Mouse (Mus musculus) spleen, postnatal 36 days (tissue): ENCODE measurements at regions not wholly inside any gene's neighbourhood (a gene's known extent, or its start where the extent isn't known, plus 50 kb on each side); places are given as distances from the start of the nearest gene placed in this dataset.

Source experiments
- DNase-seq, 2 experiments: peaks; one replicate each; pipeline ENCODE4 v3.0.0; 2022; ENCODE audit warnings: low spot score in 2 of 2, mixed read lengths in 1 of 2

GRCm38 (mm10) chr7:70219310-70219709 is 147.2 kb downstream of the Nr2f2 start:
- no peak for DNase-seq

DNA sequence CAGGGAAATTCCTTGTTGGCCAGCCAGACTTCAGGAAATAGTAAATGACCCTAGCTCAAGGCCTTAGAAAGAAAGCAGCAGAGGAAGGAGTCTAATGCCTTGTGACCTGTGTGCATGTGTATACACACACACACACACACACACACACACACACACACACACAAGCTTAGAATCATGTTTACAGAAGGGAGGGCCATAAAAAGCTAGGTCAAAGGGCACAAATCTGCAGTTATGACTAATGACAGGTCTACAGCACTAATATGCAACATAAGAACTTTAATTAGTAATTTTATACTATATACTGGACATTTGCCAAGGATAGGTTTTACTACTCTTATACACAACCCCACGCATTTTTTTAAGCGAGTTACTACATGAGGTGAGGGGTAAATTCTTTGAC is 149.4 kb downstream of the Nr2f2 start:
- DNase-seq: no peak

- DNase-seq: no peak
These were observed 152.5 kb downstream of the Nr2f2 start for GRCm38 (mm10) chr7:70213970-70214520.

DNA sequence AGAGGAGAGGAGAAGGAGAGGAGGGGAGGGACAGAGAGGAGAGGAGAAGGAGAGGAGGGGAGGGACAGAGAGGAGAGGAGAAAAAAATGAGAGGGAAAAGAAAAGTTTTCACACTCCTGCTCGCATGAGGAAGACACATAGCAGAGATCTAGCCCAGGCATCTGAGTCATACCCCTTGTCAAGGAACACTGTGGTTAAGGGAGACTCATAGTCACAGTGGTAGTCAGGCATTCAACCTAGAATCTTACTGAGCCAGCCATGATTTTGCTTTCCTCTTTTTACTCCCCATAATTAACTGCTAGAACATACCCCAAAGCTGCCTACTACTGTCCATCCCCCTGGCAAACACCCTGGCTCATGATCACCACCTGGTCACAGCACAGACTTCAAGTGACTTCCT is 160.6 kb downstream of the Nr2f2 start:
- no peak for DNase-seq

- DNase-seq: no peak
These were observed 166.3 kb downstream of the Nr2f2 start for GRCm38 (mm10) chr7:70200188-70200587.

- DNase-seq: no peak
These were observed 187.6 kb downstream of the Nr2f2 start for GRCm38 (mm10) chr7:70178956-70179355.

GRCm38 (mm10) chr7:70178006-70178405 is 188.5 kb downstream of the Nr2f2 start:
- no peak for DNase-seq

DNA sequence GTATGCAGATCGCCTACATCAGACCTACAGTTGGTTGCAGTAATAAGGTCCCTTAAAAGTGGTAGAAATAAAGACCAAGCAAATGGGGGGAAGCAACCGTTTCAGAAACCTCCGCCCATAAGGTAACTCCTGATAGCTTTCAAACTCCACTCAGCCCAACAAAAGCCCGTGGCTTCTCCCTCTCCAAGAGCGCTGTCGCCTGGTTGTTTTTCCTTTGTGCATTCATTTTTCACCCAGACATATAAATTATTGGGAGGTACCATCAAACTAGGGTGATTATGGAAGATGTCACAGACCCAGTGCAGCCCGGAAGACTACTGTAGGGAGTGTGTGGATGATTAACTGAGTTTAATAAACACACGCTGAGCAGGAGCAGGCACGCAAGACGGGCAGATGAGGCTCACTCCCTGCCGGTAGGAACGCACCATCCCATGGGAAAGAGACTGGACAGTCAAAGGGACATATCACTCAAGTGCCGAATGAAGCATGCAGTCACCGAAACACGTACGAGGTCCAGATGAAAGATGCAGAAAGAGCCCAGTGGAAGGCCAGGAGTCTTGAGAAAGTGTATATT is 189.8 kb downstream of the Nr2f2 start:
- DNase-seq: no peak

- no peak for DNase-seq
These were observed 190.4 kb downstream of the Nr2f2 start for GRCm38 (mm10) chr7:70176086-70176485.

DNA sequence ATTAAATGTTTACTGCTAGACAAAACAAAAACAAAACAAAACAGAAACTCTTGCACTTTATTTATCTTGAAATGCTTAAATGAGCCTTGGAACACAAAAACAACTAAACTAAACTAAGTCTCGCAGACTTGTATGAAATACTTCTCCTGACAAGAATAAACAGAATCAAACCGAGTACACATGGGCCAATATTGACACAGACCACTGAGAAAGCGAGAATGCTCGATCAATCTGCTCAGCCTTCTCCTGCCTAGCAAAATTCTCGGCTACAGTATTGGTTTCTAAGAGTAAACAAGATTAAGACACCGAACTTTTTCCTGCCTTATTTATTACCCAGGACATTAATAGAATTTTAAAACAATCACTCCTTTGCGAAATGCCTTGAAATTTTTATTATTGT is 194.1 kb downstream of the Nr2f2 start:
- no peak for DNase-seq

GRCm38 (mm10) chr7:70171456-70171855 is 195.1 kb downstream of the Nr2f2 start:
- DNase-seq: no peak

GRCm38 (mm10) chr7:70168080-70168479 is 198.5 kb downstream of the Nr2f2 start:
- DNase-seq: no peak

GRCm38 (mm10) chr7:70166081-70166480 is 200.5 kb downstream of the Nr2f2 start:
- DNase-seq: no peak

DNA sequence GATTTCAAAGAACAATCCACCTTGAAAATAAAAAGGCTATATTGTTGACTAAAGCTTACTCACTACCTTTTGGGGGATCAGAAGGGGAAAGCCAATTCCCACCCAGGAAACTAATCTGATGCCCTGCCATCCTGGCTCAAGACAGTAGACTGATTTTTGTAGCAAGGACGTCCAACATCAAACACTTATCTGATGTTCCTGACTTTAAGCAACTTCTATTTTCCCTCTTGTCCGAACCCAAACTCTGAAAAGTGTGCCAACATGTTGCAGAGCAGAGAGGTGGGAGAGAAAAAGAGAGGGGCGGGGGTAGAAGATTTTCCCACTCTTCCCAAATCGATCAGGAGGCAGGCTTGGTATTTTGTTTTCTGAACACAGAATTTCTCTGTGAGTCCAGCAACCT is 201.0 kb downstream of the Nr2f2 start:
- no peak for DNase-seq

GRCm38 (mm10) chr7:70164691-70165193 is 201.8 kb downstream of the Nr2f2 start:
- no peak for DNase-seq

- no peak for DNase-seq
These were observed 208.0 kb downstream of the Nr2f2 start for GRCm38 (mm10) chr7:70158531-70158930.

DNA sequence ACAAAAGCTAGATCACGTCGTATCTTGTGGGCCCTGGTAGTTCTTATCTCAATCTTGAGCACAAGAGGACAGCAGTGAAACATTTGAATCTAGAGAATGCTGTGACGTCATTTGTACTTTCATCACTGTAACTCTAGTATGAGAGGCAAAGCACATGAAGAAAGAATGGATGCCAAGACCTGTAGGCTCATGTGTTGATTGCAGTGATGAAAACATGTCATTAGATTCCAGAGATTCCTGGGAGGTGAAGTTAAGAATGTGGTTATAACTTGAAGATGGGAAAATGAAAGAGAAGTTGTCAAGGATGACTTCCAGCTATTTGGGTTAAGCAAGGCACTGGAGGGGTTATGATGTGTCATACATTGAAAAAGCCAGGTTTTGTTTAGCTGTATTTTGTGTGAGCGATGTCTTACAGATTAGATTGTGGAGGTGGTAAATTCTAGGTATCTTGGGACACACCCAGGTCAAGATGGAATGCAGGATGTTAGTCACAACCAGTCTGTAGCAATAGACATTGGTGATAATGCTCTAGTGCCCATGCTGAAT is 221.7 kb downstream of the Nr2f2 start:
- DNase-seq: no peak

DNA sequence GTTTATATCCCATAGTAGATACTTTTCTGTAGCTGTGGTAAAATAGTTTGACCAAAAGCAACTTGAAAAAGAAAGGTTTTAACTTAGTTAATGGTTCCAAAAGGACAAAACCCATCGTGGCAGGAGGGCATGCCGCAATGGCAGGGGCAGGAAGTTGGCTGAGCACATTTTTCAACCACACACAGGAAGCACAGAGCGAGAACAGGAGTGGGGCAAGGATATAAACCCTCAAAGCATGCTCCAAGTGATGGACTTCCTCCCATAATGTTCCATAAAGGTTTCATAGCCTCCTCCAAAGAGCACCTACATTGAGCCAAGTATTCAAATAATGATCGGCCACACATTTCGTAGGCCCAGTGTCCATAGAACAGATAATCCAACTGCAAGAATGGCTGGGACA is 229.7 kb downstream of the Nr2f2 start:
- no peak for DNase-seq

DNA sequence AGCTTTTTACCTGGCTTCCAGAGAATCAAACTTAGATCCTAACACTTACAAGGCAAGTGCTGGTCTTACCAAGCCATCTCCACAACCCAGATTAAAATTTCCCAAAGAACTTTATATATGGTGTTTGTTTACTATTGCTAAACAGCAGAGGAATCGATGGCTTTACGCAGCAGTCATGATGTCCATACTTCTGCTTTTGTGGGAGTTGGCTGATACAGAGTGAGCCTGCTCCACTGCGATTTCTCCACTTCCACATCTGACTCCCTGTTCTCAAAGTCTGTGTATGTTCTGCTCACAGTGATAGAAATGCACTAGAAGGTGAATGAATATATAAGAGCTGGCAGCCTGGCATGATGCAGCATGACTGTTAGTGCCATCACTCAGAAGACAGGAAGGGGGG is 231.1 kb downstream of the Nr2f2 start:
- no peak for DNase-seq

- DNase-seq: no peak
These were observed 236.6 kb downstream of the Nr2f2 start for GRCm38 (mm10) chr7:70129963-70130362.

DNA sequence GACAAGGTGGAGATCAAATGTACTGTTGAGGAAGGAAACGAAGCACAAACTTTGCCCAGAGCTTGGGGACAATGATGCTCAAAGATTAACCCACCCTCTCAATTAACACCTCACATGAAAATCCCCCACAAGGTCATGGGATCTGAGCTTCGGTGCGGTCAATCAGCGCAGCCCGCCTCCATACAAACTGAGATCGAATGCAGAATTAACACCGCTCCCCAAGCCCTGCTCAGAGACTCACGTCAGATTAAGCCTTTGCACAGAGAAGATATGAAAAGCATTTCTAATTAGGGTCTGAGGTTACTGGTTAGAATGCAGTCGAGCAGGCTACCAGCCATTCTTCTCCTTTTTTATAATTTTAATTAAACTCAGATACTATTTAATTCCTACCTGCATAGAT is 243.7 kb downstream of the Nr2f2 start:
- no peak for DNase-seq

- DNase-seq: no peak
These were observed 247.0 kb downstream of the Nr2f2 start for GRCm38 (mm10) chr7:70119517-70119916.

DNA sequence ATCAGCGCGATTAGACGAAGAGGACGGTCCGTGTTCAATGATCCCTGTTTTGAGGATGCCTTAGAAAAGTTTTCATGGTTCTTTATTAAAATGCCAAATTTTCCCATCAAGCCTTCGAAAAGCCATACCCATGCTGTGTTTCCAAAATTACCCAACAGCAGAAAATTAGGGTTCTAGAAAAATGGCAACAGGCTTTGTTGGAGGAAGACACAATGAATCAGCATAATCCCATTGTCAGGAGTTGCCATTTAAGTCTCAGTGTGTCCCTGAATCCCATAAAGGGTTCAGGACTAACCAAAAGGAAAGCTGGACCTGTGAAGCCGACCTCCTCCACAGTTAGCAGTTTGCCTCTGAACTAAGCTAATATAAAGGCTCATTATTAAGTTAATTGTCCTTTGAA is 247.6 kb downstream of the Nr2f2 start:
- no peak for DNase-seq
